Mouse (Mus musculus) megakaryocyte-erythroid progenitor cell, adult 5 weeks (primary cell): ENCODE data around the gene Gpr83. TPM values are rescaled to one million over a fixed set of nuclear protein-coding genes. Genes with fewer than 3 reads are reported as not detected.

Source experiments
- polyA plus RNA-seq: library from polyadenylated mRNA; stranded (reverse); fragments of >175 nt; gene quantifications from 2 replicates; pipeline ENCODE4 v1.2.3, GENCODE M21; 2012

Gpr83 gene
- polyA plus RNA-seq, result not detected in 2 replicates

DNA sequence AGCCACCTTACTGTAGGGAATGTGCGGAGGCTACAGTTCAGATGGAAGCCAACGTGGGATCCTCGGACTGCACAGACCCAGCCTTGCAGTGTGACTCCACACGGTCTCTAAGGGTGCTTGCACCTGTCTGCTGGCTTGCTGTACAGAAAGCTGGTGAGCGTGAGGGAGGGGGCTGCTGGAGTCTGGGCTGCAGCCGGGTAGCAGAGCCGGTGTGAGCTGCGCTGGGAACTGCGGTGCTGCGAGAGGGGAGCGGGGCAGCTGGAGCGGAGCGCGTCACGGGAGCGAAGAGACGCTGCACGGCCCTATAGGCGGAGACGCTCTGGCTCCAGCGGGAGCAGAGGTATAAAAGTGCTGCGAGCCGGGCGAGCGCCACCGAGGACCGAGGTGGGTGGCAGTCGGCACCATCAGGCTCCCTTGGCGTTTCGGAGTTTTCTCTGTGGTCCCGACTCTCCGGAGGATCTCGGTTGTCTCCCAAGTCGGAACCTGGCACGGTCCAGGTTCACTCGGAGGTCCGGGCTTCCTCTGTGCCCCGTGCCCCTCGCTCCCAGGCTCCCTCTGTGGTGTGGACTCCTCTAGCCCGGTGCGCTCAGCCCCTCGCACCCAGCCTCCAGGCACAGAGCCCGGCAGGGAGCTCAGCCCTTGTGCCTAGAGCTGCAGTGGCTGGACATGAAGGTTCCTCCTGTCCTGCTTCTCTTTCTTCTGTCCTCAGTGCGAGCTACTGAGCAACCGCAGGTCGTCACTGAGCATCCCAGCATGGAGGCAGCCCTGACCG, at the start of gene Gpr83:
TSS of gene Gpr83 (plus strand) at position 343 of the 772 bp plus-strand sequence.

DNA sequence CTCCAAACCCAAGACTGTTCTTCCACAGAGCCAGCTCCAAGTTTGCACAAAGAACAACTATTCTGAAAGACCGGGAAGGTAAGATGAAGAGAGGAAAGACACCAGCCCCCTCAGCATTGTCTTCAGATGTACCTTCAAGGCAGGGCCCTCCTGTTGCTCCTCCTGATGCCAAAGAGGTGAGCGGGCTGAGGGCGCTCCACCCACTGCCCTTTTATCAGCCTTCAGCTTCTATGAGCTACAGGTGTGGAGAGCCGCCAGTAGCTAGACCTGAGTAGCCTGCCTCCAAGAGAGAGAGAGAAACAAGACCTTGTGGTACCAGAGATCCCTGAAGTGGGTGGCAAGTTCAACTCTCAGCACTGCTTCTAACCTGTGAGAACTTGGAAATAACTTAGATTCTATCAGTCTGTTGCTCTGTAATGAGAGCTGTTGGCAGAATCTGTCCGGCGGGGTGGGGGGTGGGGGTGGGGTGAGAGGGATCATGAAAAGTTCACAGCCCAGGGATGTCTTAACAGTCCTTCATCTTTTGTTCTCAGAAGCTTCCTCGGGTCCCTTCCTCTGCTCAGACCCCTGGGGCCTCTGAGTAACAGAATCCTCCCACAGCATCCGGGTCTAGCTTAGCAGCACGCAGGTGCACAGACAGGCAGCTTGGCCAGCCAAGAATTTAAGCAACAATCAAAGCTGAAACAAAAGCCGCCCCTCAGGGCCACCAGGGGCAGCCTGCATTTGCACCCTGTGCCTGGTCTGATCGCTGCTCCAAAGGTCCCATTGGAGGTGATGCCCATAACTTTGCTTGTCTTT, 43.8 kb downstream of the Gpr83 start, which contains the start of gene Izumo1r:
TSS of gene Izumo1r (minus strand) at position 369 of the 798 bp plus-strand sequence.

Other genes with a start within 250 kb of the Gpr83 start
- gene Amotl1, start 215.2 kb upstream of the Gpr83 start, polyA plus RNA-seq, result 0.02 and 0.04 TPM in 2 replicates
- gene Piwil4, start 119.5 kb upstream of the Gpr83 start, polyA plus RNA-seq, result not detected in 2 replicates
- 2.7 and 6.2 TPM in 2 replicates for gene Fut4, start 107.8 kb upstream of the Gpr83 start, polyA plus RNA-seq
- gene 1700012B09Rik, start 89.2 kb upstream of the Gpr83 start, polyA plus RNA-seq, result 0.30 and 3.1 TPM in 2 replicates
- gene Mre11a, start 75.6 kb upstream of the Gpr83 start, polyA plus RNA-seq, result 6.5 and 6.6 TPM in 2 replicates
- gene Ankrd49, start 75.4 kb upstream of the Gpr83 start, polyA plus RNA-seq, result 16.8 and 28.8 TPM in 2 replicates
- gene Izumo1r, start 43.7 kb downstream of the Gpr83 start, polyA plus RNA-seq, result 0.23 TPM in 1 of 2 replicates, not detected in the other
- gene Panx1, start 185.3 kb downstream of the Gpr83 start, polyA plus RNA-seq, result 13.2 and 14.9 TPM in 2 replicates